Mouse (Mus musculus) lung, postnatal 4 days (tissue): Measurements from ENCODE around the gene Ddx28.
"Not testable (repeated sequence)": the region's sequence is repeated elsewhere in the genome, so short reads cannot be mapped to it uniquely, and the experiment has no call there.

Experiments used
- DNase-seq, 2 experiments: peaks; one replicate each; pipeline ENCODE4 v3.0.0; 2021

Ddx28 gene

GRCm38 (mm10) chr8:106011643-106011986, at the start of gene Ddx28:
Ddx28 (minus strand) TSS chr8:106011882.
- no peak for DNase-seq

DNA sequence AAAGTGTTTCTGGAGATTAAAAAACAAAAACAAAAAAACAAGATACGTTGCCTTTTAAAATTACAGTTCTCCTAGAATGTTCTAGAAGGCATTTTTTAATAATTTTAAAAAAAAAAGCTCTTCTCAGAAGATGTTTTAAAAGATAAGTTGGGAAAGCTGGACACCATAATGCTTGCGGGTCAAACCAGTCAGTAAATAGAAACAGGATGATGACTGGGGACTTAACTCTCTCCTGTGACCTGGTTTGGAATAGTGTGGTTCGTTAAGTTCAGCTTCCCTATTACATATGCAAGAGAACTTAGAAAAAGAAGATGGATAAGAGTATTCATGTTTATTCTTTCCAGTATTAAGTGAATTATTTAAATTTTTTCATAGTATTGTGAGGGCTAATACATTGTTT, 48.8 kb upstream of the Ddx28 start:
- no peak for DNase-seq

GRCm38 (mm10) chr8:106059613-106060371, 48.1 kb upstream of the Ddx28 start:
- peak in 1 of 2 experiments; percentile 72 for DNase-seq

DNA sequence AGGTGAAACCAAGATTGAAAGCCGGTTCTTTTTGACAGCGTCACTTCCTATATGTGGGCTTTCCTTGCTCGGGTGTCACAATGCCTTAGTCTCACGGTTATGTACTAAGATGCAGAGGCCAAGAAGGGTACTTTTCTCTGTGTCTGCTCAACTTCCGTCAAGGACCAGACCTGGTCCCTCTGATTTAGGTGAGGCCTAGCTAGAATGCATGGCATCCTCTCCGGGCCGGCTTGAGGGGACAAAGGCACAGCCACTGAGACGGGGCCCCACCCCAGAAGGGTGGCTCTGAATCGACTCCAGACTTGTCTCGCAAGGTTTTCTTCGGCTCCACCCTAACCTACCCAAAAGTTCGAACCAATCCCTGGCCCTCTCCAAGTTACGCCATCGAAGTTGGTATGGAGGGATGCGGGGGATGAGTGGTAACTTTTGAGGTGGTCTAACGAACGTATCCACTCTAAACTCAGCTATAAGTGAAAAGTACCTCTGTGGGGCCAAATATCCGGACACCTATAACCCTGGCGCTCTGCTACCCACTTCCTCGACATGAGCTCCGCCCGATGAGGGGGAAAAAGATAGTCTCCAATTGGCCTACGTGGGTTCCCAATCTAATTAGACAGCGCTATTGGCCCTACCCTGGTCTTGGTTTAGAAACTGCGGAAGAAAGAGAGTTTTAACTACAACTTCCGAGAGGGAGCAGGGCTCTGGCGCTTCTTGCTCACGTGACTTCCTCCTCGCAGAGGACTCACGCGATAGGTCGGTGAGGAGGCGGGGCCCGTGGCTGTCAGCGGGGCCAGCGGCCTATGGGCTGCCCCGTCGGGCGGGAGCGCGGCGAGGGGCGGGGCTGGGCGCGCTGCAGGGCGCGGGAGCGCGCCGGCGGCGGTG, 47.3 kb upstream of the Ddx28 start, which contains the start of gene Nfatc3:
Gene Nfatc3 (plus strand): TSS at position 110 of the 882 bp plus-strand sequence.
- DNase-seq: peak; percentile 97 to 99

- DNase-seq: no peak
Observed at GRCm38 (mm10) chr8:106056455-106056982, 44.8 kb upstream of the Ddx28 start.

DNA sequence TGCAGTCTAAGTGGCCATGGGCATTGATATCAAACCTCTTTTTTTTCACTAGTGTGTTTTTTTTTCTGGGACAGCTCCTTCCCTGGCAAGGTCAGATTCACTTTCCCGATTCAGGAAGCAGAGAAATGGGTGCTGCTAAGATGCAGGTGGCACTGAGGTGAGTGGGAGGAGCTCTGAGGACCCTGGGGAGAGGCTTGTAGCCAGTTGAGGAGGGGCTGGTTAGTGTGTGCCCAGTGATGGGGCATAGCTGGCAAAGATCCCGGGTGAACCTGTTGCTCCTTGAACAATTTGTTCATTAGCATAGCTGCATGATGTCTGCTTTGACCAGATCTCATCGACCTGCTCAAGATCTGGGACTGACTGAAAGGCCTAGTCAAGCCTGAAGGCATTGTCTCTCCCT, 43.4 kb upstream of the Ddx28 start:
- no peak for DNase-seq

DNA sequence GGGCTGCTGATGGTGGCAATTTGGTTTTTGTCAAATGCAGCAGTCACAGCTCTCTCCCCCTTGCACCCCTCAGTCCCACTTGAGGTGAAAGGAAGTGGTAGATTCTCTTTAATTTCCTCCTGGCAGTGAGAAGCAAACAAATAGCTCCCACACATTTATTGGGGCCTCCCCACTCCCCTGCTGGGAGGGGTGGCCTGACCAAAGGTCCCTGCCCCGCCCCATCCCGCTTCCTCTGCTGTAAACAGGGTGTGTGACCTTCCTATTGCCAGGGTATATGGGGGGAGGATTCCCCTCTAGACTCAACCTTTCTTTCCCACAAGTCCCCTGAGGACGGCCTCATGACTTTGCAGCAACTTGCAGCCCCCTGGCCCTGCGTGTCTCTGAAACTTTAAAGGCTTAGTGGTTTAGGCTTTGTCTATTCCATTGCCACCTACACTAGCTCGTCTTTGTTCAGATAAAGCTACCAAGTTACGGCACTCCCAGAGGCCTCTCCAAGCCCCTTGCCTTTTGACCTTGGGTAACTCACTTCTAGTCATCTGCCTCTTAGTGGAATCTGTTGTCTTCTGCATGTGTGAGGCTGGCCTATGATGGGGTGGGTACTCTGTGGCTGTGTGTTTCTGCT, 42.6 kb upstream of the Ddx28 start:
- DNase-seq: peak; percentile 72 to 82

DNA sequence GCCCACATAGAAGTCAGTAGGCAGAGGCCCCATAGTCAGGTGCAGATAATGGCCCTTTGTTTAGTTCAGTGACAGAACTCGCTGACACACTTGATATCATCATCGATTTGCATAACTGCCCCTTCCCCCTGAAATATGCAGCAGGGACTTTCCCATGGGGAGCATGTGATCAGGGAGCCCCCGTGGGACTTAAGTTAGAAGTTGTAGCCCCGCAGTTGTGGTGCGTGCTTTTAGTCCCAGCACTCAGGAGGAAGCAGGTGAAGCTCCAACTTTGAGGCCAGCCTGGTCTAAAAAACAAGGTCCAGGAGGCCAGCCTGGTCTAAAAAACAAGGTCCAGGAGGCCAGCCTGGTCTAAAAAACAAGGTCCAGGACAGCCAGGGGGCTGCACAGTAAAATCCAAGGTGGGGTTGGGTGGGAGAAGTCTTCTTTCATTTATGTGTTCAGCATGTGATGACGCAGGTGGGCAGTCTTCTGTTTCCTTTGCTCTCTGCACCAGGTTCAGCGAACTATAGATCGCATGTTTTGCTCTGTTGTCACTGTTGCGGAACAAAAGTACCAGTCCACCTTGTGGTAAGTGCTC, 40.9 kb upstream of the Ddx28 start:
- DNase-seq: no peak

- no peak for DNase-seq
Observed at GRCm38 (mm10) chr8:106051068-106051467, 39.4 kb upstream of the Ddx28 start.

DNA sequence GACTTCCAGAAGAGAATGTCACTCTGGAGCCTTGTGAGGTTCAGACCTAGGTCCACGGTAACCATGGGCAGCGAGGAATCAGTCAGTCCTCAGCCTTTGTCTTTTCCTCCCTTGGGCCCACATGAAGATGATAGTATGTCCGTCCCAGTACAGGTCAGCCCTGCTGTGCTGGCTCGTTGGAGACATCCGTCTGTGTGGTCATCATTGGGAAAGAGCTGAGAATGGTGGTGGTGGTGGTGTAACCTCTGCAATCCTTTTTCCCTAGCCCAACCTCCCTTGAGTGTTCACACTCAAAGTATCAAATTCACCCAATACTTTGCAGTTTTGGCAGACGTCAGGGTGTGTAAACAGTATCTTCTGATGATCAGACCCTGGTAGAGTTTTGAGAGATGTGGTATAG, 38.2 kb upstream of the Ddx28 start:
- no peak for DNase-seq

- DNase-seq: no peak
Observed at GRCm38 (mm10) chr8:106047854-106048630, 36.4 kb upstream of the Ddx28 start.

DNA sequence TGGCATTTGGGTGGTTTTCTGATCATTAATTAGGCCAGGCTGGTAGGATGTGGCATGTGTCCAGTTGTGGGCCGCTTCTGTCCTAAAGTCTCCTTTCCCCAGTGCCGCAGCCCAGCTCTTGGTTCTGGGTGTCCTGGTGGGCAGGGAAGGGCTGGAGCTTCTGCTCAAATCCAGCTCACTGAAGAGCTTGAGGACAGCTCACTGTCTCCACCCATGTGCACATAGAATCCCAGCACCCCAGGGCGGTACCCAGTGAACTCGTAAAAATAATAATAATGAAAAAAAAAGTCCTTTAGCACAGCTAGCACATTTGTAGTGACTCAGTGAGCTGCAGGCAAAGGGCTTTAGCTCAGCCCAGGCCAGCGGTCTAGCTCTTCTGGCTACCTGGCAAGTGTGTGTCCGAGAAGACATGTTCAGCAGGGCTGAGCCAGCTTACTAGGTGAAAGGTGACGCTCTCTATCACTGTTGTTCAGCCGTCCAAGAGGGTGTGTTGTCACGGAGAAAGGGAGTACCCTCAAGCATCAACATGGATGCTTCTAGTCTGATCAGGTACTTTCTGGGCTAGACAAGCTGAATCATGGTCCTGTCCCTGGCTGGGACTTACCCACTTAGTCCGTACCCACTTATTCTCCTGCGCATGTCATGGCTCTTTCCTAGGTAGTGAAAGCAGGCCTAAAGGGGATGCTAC, 35.3 kb upstream of the Ddx28 start:
- DNase-seq: no peak

DNA sequence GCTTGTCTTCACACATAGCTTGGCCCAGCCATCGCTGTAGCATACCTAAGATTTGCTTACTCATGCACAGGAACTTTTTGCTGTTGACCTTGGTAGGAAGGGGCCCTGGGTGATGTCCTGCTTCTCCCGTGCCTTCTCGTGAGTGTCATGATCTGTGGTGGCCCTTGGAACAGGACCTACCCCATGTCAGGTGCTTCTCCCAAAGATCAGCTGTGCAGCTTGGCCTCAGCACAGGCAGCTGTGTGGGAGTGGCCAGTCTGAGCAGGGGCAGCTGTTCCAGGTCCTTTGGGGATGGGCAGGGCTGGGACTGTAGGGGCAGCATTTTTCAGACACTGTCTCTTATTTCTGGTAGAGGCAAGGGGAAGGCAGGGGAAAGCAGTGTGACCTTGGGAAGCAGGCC, 32.5 kb upstream of the Ddx28 start:
- DNase-seq: no peak

DNA sequence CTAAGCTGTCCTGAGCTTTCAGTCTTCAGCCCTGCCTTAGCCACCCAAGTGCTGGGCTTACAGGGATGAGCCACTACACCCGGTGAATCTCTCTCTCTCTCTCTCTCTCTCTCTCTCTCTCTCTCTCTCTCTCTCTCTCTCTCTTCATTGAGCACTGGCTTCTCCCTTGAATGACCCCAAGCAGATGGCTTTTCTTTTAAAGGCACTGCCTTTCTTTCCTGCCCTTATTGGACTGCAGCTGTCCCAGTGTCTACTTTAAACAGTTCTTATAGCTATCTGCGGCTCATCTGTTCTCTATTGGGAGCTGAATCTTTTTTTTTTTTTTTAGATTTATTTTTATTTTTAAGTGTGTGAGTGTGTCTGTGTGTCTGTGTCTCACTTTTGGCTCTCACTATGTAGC, 31.4 kb upstream of the Ddx28 start:
- DNase-seq: no peak

DNA sequence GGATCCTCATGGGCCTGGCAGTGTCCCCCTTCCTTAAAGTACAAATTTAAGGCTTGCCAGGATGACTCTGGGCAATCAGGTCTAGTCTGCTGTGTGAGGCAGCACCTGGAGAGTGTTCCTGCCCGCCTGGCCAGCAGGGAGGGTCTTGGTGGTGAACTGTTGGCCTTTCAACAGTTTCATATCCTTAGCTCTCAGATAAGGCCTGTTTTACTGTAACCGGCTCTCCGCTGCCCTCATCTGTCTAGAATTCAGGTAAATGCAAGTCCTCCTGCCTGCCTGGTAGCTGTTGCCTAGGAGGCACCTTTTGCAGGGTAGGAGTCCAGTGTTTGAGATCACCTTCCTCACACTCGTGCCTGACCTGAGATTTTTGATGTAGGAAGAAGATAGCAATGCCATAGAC, 28.5 kb upstream of the Ddx28 start:
- DNase-seq: no peak

GRCm38 (mm10) chr8:106039605-106040004, 27.9 kb upstream of the Ddx28 start:
- no peak for DNase-seq

- peak in 1 of 2 experiments; percentile 47 for DNase-seq
Observed at GRCm38 (mm10) chr8:106038721-106039120, 27.0 kb upstream of the Ddx28 start.

- DNase-seq: peak; percentile 62 to 83
Observed at GRCm38 (mm10) chr8:106022483-106022882, 10.8 kb upstream of the Ddx28 start.

- no peak for DNase-seq
Observed at GRCm38 (mm10) chr8:106018039-106018438, 6.4 kb upstream of the Ddx28 start.

DNA sequence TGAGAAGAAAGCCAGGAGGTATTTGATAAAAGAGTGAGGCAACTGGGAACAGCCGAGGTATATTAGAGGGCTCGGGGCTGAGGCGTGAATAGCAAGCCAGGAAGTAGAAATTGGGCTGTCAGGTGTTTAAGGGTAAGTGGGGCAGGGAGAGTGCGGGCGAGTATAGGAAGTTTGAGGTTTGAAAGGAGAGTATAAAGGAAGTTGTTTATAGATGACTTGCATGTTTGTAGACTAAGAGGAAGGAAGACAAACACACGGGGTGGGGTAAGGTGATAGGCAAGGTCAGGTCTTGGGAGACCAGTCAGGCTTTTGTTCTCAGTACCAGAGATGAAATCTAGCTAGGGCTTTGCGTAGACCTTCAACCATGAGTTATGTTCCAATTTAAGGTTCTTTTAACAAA, 5.4 kb upstream of the Ddx28 start:
- no peak for DNase-seq

GRCm38 (mm10) chr8:106016284-106016683, 4.6 kb upstream of the Ddx28 start:
- DNase-seq: no peak

GRCm38 (mm10) chr8:106012203-106012602, 521 bp upstream of the Ddx28 start:
- not testable (repeated sequence) for DNase-seq
